Mouse (Mus musculus) stomach, embryonic 14.5 days (tissue): ENCODE measurements at regions not wholly inside any gene's neighbourhood (a gene's known extent, or its start where the extent isn't known, plus 50 kb on each side); places are given as distances from the start of the nearest gene placed in this dataset.

ENCODE experiments used
- ATAC-seq: fragments of 200-750 bp; cut with Nextera tagmentation; 2 replicates; pipeline ENCODE4 v1.8.0; 2017; ENCODE audit warnings: low read depth, moderate TSS enrichment; ENCODE audit not compliant: insufficient number of reproducible peaks, insufficient read depth, low FRiP score
- H3K27ac ChIP-seq: fragments of 300-500 bp; sonication (generic); 2 replicates; pipeline ENCODE4 v1.5.1; 2014; ENCODE audit warnings: mild to moderate bottlenecking, low read length, moderate library complexity, mixed read lengths
- H3K27me3 ChIP-seq: fragments of 300-500 bp; sonication (generic); 2 replicates; pipeline ENCODE4 v1.6.1; 2014; ENCODE audit warnings: low read length, control low read depth, mixed read lengths; ENCODE audit not compliant: control insufficient read depth, insufficient read depth
- H3K36me3 ChIP-seq: fragments of 300-500 bp; sonication (generic); 2 replicates; pipeline ENCODE4 v1.6.1; 2014; ENCODE audit warnings: mild to moderate bottlenecking, control low read depth, low read length, moderate library complexity, mixed read lengths; ENCODE audit not compliant: control insufficient read depth, insufficient read depth
- H3K4me1 ChIP-seq: fragments of 300-500 bp; sonication (generic); 2 replicates; pipeline ENCODE4 v1.6.1; 2014; ENCODE audit warnings: low read length, control low read depth, mixed read lengths; ENCODE audit not compliant: control insufficient read depth, insufficient read depth
- H3K4me2 ChIP-seq: fragments of 300-500 bp; sonication (generic); replicated peaks from 2 replicates; pipeline ENCODE4 v1.6.1; 2014; ENCODE audit warnings: low read depth, low read length, control low read depth
- H3K4me3 ChIP-seq: fragments of 300-500 bp; sonication (generic); 2 replicates; pipeline ENCODE4 v1.5.1; 2014; ENCODE audit warnings: low read depth, low read length, control low read depth
- H3K9ac ChIP-seq: fragments of 300-500 bp; sonication (generic); replicated peaks from 2 replicates; pipeline ENCODE4 v1.6.1; 2014; ENCODE audit warnings: low read depth, mild to moderate bottlenecking, control low read depth, low read length, moderate library complexity, mixed read lengths
- H3K9me3 ChIP-seq: fragments of 300-500 bp; sonication (generic); 2 replicates; pipeline ENCODE4 v1.6.1; 2016; ENCODE audit warnings: low read depth, low read length, control low read depth; ENCODE audit not compliant: control insufficient read depth
- WGBS: fragments of 180-500 bp; shearing (Covaris S2); extraction: QIAGEN DNeasy Blood & Tissue Kit; methylation state at CpG from one replicate; pipeline ENCODE4 v1.1.7; 2014; 5-methylcytosine and 5-hydroxymethylcytosine counted together

DNA sequence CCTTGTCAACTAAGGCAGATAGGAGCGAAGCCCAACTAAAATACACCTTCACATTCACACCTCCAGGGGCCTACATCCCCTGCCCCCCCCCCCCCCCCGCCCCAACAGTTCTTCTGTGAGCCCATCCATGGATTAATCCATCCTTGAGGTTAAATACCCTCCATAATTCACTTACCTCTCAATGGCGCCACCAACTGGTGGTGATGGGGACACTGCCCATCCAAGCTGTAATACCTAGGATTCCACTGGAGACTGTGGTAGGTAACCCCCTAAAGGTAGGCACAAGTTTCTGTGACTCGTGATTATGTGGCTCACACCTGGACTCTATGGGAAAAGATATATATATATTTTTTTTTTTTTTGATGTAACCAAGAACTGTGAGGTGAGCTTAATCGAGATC lies 216.4 kb upstream of the Sdk2 start:
- H3K4me2 ChIP-seq = no peak overlapping the region
- no peak overlapping the region for H3K4me3 ChIP-seq
- no peak overlapping the region for H3K9ac ChIP-seq
- no peaks in the 10 kb centered on the region for H3K4me1 ChIP-seq
- H3K36me3 ChIP-seq = no peaks in the 10 kb centered on the region
- no peak overlapping the region for H3K27ac ChIP-seq
- no peak for ATAC-seq
- WGBS = 43% methylated on average over 5 of the region's 5 CpGs
- H3K9me3 ChIP-seq = no peaks in the 10 kb centered on the region
- H3K27me3 ChIP-seq = no peaks in the 10 kb centered on the region

DNA sequence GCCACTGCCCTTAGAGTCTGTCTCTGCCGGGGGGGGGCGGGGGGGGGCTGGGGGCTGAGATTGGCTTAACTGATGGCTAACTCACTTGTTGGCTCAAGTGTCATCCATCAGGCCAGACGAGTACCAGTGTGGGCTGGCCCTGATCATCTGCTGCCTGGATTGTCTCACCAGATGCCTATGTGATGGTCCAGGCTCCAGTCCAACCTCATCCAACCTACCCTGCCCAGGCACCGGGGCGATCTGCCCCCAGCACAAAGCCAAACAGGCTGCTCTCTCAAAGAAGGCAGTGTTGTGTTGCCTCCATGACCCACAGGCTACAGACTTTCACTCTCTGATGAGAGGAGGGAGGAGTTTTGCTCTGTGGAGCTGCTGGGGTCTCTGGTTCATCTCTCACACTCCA lies 215.7 kb upstream of the Sdk2 start:
- Histone ChIP-seq H3K36me3 (no peaks in the 10 kb centered on the region), H3K27me3 (no peaks in the 10 kb centered on the region), H3K27ac (no peak overlapping the region), H3K4me2 (no peak overlapping the region), H3K9ac (no peak overlapping the region), H3K9me3 (no peaks in the 10 kb centered on the region), H3K4me3 (no peak overlapping the region), H3K4me1 (no peaks in the 10 kb centered on the region)
- WGBS = 59% methylated on average over 5 of the region's 5 CpGs
- no peak for ATAC-seq

DNA sequence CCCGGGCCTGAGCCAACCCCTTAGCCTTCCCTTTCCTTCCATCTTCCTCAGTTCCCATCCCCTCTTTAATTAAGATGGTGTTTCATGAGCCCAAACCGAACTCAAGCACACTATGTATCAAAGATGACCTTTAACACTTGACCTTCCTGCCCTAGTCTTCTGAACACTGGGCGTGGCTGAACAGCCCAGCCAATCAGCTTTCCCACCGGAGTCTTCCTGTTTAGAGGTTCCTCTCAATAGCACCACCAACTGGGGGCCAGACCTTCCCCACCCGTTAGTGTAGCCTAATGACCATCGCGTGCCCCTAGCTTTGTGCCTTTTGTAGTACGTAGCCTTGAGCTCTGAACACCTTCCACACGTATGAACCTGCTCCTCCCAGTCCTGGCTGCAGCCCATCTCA lies 215.0 kb upstream of the Sdk2 start:
- Histone ChIP-seq H3K4me3 (no peak overlapping the region), H3K9ac (no peak overlapping the region), H3K4me1 (no peaks in the 10 kb centered on the region), H3K9me3 (no peaks in the 10 kb centered on the region), H3K27me3 (no peaks in the 10 kb centered on the region), H3K4me2 (no peak overlapping the region), H3K36me3 (no peaks in the 10 kb centered on the region), H3K27ac (no peak overlapping the region)
- 83% methylated on average over 9 of the region's 9 CpGs for WGBS
- no peak for ATAC-seq

DNA sequence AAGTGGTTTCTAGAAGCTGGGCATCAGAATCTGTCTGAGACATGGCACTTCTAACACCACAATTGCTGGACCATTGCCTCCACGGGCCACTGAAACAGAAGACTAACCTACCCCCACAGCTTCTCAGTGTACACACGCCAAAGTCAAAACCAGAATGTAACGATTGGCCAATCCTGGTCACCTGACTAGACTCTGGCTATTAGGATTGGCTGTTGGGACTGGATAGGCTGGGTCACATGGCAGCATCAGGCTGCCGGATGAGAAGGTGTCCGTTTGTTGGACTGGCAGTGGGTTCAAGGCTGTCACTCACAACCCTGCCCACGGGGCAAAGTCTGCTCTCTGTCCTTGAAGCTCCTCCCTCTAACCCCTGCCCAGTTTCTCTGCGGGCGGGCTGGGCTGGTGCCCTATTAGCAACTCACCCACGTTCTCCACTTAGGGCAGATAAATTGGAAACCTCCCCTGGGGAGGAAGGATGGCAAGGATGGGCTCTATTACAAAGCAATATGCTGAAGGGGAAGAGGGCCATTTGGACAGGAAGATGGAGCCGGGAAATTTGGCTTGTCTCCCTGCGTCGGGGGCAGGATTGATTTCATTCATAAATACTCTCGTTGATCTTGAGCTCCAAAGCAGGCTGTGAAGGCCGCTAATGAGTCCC lies 214.3 kb upstream of the Sdk2 start:
- WGBS = 81% methylated on average over 14 of the region's 14 CpGs
- Histone ChIP-seq H3K4me3 (no peak overlapping the region), H3K4me1 (no peaks in the 10 kb centered on the region), H3K4me2 (no peak overlapping the region), H3K9me3 (no peaks in the 10 kb centered on the region), H3K9ac (no peak overlapping the region), H3K27ac (no peak overlapping the region), H3K27me3 (no peaks in the 10 kb centered on the region), H3K36me3 (no peaks in the 10 kb centered on the region)
- ATAC-seq = no peak

DNA sequence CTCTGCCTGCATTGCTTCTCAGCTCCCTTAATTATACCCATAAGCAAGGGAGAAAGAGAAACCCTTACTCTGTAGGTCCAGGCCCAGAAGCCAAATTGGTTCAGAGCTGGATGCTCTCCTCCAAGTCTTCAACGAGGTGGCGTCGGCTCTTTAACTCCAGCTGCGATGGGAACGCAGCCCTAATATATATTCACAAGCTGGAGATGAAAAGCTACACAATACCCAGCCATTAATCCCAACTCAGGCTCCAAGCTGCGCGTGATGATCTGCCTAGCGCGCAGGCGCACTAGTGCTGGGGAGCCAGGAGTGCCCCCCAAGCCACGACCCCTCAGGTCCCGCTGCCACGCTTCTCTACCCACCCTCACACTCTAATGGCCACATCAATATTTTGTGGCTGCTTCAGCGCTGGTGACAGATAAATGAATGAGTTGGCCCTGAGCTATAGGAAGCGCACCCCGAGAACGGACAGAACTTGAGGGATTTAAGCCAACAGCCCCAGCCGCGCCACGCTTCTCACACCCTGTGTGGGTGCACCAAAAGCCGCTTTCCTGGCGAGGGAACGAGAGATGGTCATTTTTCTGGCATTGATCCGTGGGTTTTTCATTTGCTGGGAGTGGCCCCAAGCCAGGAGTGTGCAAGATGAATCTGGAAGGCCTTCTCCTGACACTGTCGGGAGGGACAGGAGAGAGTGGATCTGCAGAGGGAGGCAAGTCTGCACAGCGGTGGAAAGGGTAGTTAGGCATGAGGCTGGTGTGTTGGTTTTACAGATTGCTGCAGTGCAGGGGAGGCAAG lies 210.9 kb upstream of the Sdk2 start:
- no peak overlapping the region for H3K4me2 ChIP-seq
- WGBS = 79% methylated on average over 26 of the region's 26 CpGs

DNA sequence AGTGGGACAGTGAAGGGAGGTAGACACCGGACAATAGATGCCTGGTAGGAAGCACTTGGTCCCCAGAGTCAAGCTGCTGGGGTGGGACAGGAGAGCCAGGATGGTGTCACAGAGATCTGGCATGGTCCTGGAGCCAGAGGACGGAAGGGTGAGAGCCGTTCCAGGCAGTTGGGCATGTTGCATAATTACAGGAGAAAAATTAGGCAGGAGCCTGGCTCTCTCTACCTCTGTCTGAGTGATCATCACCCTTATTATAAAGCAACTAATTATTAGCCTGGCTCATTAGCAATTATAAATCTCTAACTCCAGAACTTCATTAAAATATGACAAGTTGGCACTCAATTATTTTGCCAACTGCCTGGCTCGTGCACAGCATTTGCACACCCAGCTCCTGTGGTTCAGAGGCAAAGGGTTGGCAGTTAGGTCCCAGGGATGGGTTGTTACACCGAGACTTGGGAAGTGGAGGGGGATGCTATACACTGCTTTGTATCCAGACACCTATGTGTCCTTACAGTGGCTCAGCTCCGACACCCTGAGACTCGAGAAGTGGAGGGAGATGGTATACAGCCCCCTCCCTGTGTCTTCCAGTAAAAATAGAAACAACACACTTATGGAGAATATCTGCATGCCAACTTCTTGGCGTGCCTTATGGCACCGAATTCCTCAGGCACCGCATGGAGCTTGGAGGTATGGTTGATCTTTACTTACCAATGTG lies 203.7 kb upstream of the Sdk2 start:
- Histone ChIP-seq H3K4me3 (no peak overlapping the region), H3K9ac (no peak overlapping the region), H3K27ac (no peak overlapping the region), H3K36me3 (no peaks in the 10 kb centered on the region), H3K27me3 (no peaks in the 10 kb centered on the region), H3K4me2 (no peak overlapping the region), H3K4me1 (no peaks in the 10 kb centered on the region), H3K9me3 (no peaks in the 10 kb centered on the region)
- ATAC-seq = no peak
- 93% methylated on average over 10 of the region's 10 CpGs for WGBS

More for the DNA sequence above, 210.9 kb upstream of the Sdk2 start:
- Histone ChIP-seq H3K4me3 (no peak overlapping the region), H3K4me1 (no peaks in the 10 kb centered on the region), H3K27ac (no peak overlapping the region), H3K9ac (no peak overlapping the region), H3K36me3 (no peaks in the 10 kb centered on the region), H3K27me3 (no peaks in the 10 kb centered on the region), H3K9me3 (no peaks in the 10 kb centered on the region)
- ATAC-seq = no peak

DNA sequence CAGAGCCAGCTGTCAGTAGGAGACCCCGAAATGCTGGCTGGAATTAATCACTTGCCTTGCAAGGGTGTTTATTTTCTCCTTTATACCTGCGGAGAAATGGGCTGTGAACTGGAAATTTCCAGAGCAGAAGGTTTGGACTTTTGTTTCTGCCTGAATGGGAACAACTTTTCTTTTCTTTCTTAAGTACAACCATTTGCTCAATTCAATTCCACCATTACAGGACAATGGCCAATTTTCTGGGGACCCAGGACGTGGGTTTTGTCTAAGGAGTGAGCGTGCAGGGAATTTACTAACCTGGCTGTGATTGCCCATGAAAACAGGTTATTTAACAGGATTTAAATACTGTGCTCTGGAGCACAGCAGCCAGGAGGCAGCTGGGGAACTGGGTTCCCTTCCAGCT lies 195.1 kb upstream of the Sdk2 start:
- no peak overlapping the region for H3K9ac ChIP-seq
- H3K4me1 ChIP-seq = no peaks in the 10 kb centered on the region
- no peaks in the 10 kb centered on the region for H3K36me3 ChIP-seq
- H3K4me3 ChIP-seq = no peak overlapping the region
- no peak overlapping the region for H3K27ac ChIP-seq
- H3K9me3 ChIP-seq = no peaks in the 10 kb centered on the region
- no peaks in the 10 kb centered on the region for H3K27me3 ChIP-seq
- ATAC-seq = no peak
- no peak overlapping the region for H3K4me2 ChIP-seq
- 56% methylated on average over 4 of the region's 4 CpGs for WGBS

DNA sequence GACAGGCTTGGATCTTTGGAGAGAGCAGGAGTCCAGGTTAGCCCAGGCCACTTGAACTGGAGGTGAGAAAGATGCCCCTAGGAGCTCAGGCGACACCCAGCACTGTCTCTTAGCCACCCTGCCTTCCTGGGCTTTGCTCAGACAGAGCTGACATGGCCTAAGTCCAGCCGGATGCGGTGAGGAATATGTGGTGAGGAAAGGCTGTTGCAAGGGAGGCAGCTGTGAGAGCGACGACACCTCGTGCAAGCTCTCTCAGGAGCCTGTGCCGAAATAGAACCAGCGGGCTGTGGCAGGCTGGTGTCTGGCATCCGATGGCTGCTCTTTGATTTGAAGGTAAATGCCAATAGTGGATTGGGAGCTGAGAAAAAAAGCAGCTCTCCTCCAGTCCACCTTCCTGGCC lies 191.4 kb upstream of the Sdk2 start:
- WGBS = 84% methylated on average over 9 of the region's 9 CpGs
- no peak overlapping the region for H3K9ac ChIP-seq
- no peaks in the 10 kb centered on the region for H3K4me1 ChIP-seq
- H3K4me3 ChIP-seq = no peak overlapping the region
- H3K4me2 ChIP-seq = no peak overlapping the region
- H3K9me3 ChIP-seq = no peaks in the 10 kb centered on the region
- H3K27ac ChIP-seq = no peak overlapping the region
- no peak for ATAC-seq
- H3K36me3 ChIP-seq = no peaks in the 10 kb centered on the region
- no peaks in the 10 kb centered on the region for H3K27me3 ChIP-seq
